Mouse (Mus musculus) thymus, adult 2 months (tissue): ENCODE measurements around the gene Dbt.

Experiments used
- CTCF ChIP-seq: fragments of 200-500 bp; IDR thresholded peaks from 2 replicates; pipeline ENCODE4 v1.5.1; 2012; ENCODE audit warnings: mild to moderate bottlenecking, control low read depth, low read length, moderate library complexity, borderline replicate concordance; ENCODE audit not compliant: control insufficient read depth, poor library complexity, insufficient read depth; ENCODE audit errors: extremely low read depth
- POLR2A ChIP-seq: fragments of 200-500 bp; IDR thresholded peaks from 2 replicates; pipeline ENCODE4 v1.6.1; 2012; ENCODE audit warnings: mild to moderate bottlenecking, low read length, control low read depth, moderate library complexity; ENCODE audit not compliant: control insufficient read depth, poor library complexity, insufficient read depth; ENCODE audit errors: extremely low read depth

- no peak for TF ChIP-seq CTCF
- no peak for TF ChIP-seq POLR2A
Measured at GRCm38 (mm10) chr3:116465709-116466108, 47.2 kb upstream of the Dbt start.
